17 mouse cellular contexts compared by ENCODE assay signal in the genomic region with DNA sequence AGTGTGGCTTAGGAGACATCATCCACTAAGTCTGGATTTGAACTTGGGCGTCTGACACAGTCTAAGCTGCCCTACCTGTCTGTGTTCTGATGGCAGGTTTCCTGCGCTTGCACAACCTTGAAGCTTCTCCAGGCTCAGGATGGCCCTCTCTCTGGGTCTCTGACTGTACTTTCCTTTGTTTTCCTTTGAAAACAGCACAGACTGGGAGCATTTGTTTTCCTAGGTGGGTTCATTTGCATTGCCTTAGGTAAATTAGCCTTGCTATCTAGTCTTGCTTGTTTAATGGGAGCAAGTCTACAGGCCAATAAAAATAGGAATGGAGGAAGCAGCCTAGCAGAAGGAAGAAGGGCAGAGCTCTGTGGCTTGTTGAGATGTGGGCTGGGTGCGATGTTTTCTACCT.
"Had no signal": no experiment of that assay in that cellular context is flagged by ENCODE, and none has a peak within 500 bp of the region (broad histone marks: within the 10 kb centered on the region; RNA-seq: fewer than 3 reads in every experiment).

No protein-coding gene starts in this region.

- H3K4me1 ChIP-seq: limb, embryonic 10.5 days; liver, embryonic 13.5 days; lung, embryonic 15.5 days; megakaryocyte, embryonic 14.5 days; midbrain, embryonic 15.5 days; neural tube, embryonic 12.5 days; stomach, embryonic 15.5 days had no signal

- H3K27ac ChIP-seq: kidney, embryonic 15.5 days; left cerebral cortex, adult 2 months; limb, embryonic 10.5 days; liver, embryonic 13.5 days; lung, embryonic 15.5 days; macrophage; midbrain, embryonic 15.5 days; neural tube, embryonic 12.5 days; stomach, embryonic 15.5 days had no signal

- H3K4me2 ChIP-seq: kidney, embryonic 15.5 days; liver, embryonic 13.5 days; lung, embryonic 15.5 days; midbrain, embryonic 11.5 days; midbrain, embryonic 15.5 days; neural tube, embryonic 12.5 days; stomach, embryonic 15.5 days had no signal

- H3K9me3 ChIP-seq: kidney, embryonic 15.5 days; limb, embryonic 10.5 days; liver, embryonic 13.5 days; lung, embryonic 15.5 days; midbrain, embryonic 15.5 days; neural tube, embryonic 12.5 days; stomach, embryonic 15.5 days had no signal

- ATAC-seq: liver, postnatal 0 days; midbrain, embryonic 15.5 days had no signal

- DNase-seq: kidney, adult 18-20 months; kidney, postnatal 25 days; liver, embryonic 13.5 days; liver, postnatal 0 days; lung, postnatal 14 days; right cerebral cortex, postnatal 4 days; thymus, postnatal 4 days had no signal

- H3K4me3 ChIP-seq: kidney, embryonic 15.5 days; left cerebral cortex, adult 2 months; limb, embryonic 10.5 days; liver, embryonic 13.5 days; lung, embryonic 15.5 days; megakaryocyte, embryonic 14.5 days; midbrain, embryonic 15.5 days; neural tube, embryonic 12.5 days; stomach, embryonic 15.5 days had no signal

- H3K27me3 ChIP-seq: kidney, embryonic 15.5 days; liver, embryonic 13.5 days; lung, embryonic 15.5 days; megakaryocyte, embryonic 14.5 days; midbrain, embryonic 15.5 days; neural tube, embryonic 12.5 days; stomach, embryonic 15.5 days had no signal

- H3K36me3 ChIP-seq: kidney, embryonic 15.5 days; limb, embryonic 10.5 days; liver, embryonic 13.5 days; lung, embryonic 15.5 days; midbrain, embryonic 15.5 days; neural tube, embryonic 12.5 days; stomach, embryonic 15.5 days had no signal

- H3K9ac ChIP-seq: kidney, embryonic 15.5 days; liver, embryonic 13.5 days; liver, postnatal 0 days; lung, embryonic 15.5 days; midbrain, embryonic 15.5 days; neural tube, embryonic 12.5 days; stomach, embryonic 15.5 days had no signal
